In genomic region chr5:111660447-111660846, GRCm38 (mm10) we compare ENCODE assay signal across 12 mouse cellular contexts.
DNase-seq lines count a peak whose midpoint lies in the region; ATAC-seq and TF ChIP-seq lines count a peak whose summit lies in the region.
"Had no signal": no experiment of that assay in that cellular context is flagged by ENCODE, and none has a peak within 500 bp of the region (broad histone marks: within the 10 kb centered on the region; RNA-seq: fewer than 3 reads in every experiment).

No protein-coding gene starts in this region.

- WGBS in embryonic facial prominence, embryonic 11.5 days: 55% methylated on average over 10 of the region's 10 CpGs
- 43% methylated on average over 10 of the region's 10 CpGs for WGBS in hindbrain, embryonic 11.5 days
- WGBS in midbrain, embryonic 14.5 days: 3% methylated on average over 10 of the region's 10 CpGs

- no peak for TF ChIP-seq CTCF in brain, embryonic 14.5 days (IDR thresholded peaks at IDR 0.05; ENCODE audit: borderline replicate concordance, extremely low read depth, insufficient read depth, insufficient read length)

- peak; percentile 96 for DNase-seq in brain, embryonic 14.5 days (ENCODE audit: low read depth)
- no peak for DNase-seq in embryonic facial prominence, embryonic 11.5 days (ENCODE audit: low spot score)
- peak; percentile 84 for DNase-seq in hindbrain, embryonic 11.5 days (ENCODE audit: low spot score)
- DNase-seq in midbrain, embryonic 14.5 days: peak; percentile 93
- no peak for DNase-seq in adrenal gland, adult 18-20 months (ENCODE audit: low spot score in 2 of 2)
- no peak for DNase-seq in lung, adult 18-20 months
- no peak for DNase-seq in kidney, adult 18-20 months
- no peak for DNase-seq in heart, adult 9 months (ENCODE audit: low spot score in 2 of 2)
- DNase-seq: adrenal gland, adult 8-10 months; gastrocnemius, postnatal 36 days had no signal

- no peak overlapping the region for H3K4me2 ChIP-seq in embryonic facial prominence, embryonic 11.5 days (ENCODE audit: low read depth, low read length)
- H3K4me2 ChIP-seq in hindbrain, embryonic 11.5 days (replicated peaks; ENCODE audit: low read depth, low read length): 0 out of 2 replicates have a peak overlapping the region, but pooled peaks have one; percentile 2
- H3K4me2 ChIP-seq in midbrain, embryonic 14.5 days (ENCODE audit: low read length): peak overlapping the region; percentile 31
- H3K4me2 ChIP-seq: liver, embryonic 15.5 days had no signal

- H3K4me1 ChIP-seq in embryonic facial prominence, embryonic 11.5 days (ENCODE audit: control insufficient read depth, insufficient read depth, low read length): peaks cover 6% of the 10 kb centered on the region; the same call in 1 of the 2 replicates
- H3K4me1 ChIP-seq in hindbrain, embryonic 11.5 days (replicated peaks; ENCODE audit: control insufficient read depth, insufficient read depth, low read length): peaks cover 20% of the 10 kb centered on the region
- peaks cover 38% of the 10 kb centered on the region for H3K4me1 ChIP-seq in midbrain, embryonic 14.5 days (ENCODE audit: control insufficient read depth, insufficient read depth, low read length)
- H3K4me1 ChIP-seq: liver, embryonic 15.5 days had no signal

- ATAC-seq in embryonic facial prominence, embryonic 11.5 days (replicated peaks; ENCODE audit: insufficient number of reproducible peaks, low FRiP score, low TSS enrichment, low read depth): 0 out of 2 replicates have a peak, but pooled peaks have one; percentile 27
- peak; percentile 91 for ATAC-seq in hindbrain, embryonic 11.5 days (ENCODE audit: low FRiP score)
- ATAC-seq in midbrain, embryonic 14.5 days (ENCODE audit: low FRiP score, low TSS enrichment): peak; percentile 82
- ATAC-seq: intestine, embryonic 16.5 days had no signal

- H3K9me3 ChIP-seq in embryonic facial prominence, embryonic 11.5 days (replicated peaks; ENCODE audit: control insufficient read depth, low read length): no peaks in the 10 kb centered on the region
- no peaks in the 10 kb centered on the region for H3K9me3 ChIP-seq in hindbrain, embryonic 11.5 days (ENCODE audit: control insufficient read depth, low read length)
- H3K9me3 ChIP-seq in midbrain, embryonic 14.5 days (ENCODE audit: control insufficient read depth, low read length): 0 out of 2 replicates have a peak, but pooled peaks cover 2% of the 10 kb centered on the region
- H3K9me3 ChIP-seq: liver, embryonic 15.5 days had no signal

- no peak overlapping the region for H3K9ac ChIP-seq in embryonic facial prominence, embryonic 11.5 days (replicated peaks; ENCODE audit: low read length)
- H3K9ac ChIP-seq in hindbrain, embryonic 11.5 days (ENCODE audit: low read depth, low read length): no peak overlapping the region
- peak overlapping the region; percentile 9; the same call in 1 of the 2 replicates for H3K9ac ChIP-seq in midbrain, embryonic 14.5 days (replicated peaks; ENCODE audit: low read length)
- H3K9ac ChIP-seq: liver, embryonic 15.5 days had no signal

- H3K27ac ChIP-seq in embryonic facial prominence, embryonic 11.5 days (replicated peaks; ENCODE audit: low read depth, low read length): no peak overlapping the region
- peak overlapping the region; percentile 78 for H3K27ac ChIP-seq in hindbrain, embryonic 11.5 days (ENCODE audit: low read depth, low read length)
- peak overlapping the region; percentile 91 for H3K27ac ChIP-seq in midbrain, embryonic 14.5 days (replicated peaks; ENCODE audit: low read depth, low read length)
- H3K27ac ChIP-seq: liver, embryonic 15.5 days had no signal

- no peak overlapping the region for H3K4me3 ChIP-seq in embryonic facial prominence, embryonic 11.5 days (ENCODE audit: low read depth, low read length)
- H3K4me3 ChIP-seq in hindbrain, embryonic 11.5 days (ENCODE audit: low read depth, low read length): no peak overlapping the region
- H3K4me3 ChIP-seq in midbrain, embryonic 14.5 days (replicated peaks; ENCODE audit: low read depth, low read length): no peak overlapping the region
- H3K4me3 ChIP-seq: liver, embryonic 15.5 days had no signal

- no peaks in the 10 kb centered on the region for H3K27me3 ChIP-seq in embryonic facial prominence, embryonic 11.5 days (ENCODE audit: control insufficient read depth, insufficient read depth, low read length)
- H3K27me3 ChIP-seq in hindbrain, embryonic 11.5 days (ENCODE audit: control insufficient read depth, insufficient read depth, low read length): no peaks in the 10 kb centered on the region
- no peaks in the 10 kb centered on the region for H3K27me3 ChIP-seq in midbrain, embryonic 14.5 days (ENCODE audit: control insufficient read depth, insufficient read depth, low read length)
- H3K27me3 ChIP-seq: liver, embryonic 15.5 days had no signal

- no peak for TF ChIP-seq POLR2A in brain, embryonic 14.5 days (IDR thresholded peaks at IDR 0.05; ENCODE audit: borderline replicate concordance, extremely low read depth, insufficient read depth, insufficient read length, poor library complexity, severe bottlenecking)

- no peaks in the 10 kb centered on the region for H3K36me3 ChIP-seq in embryonic facial prominence, embryonic 11.5 days (replicated peaks; ENCODE audit: control insufficient read depth, insufficient read depth, low read depth, low read length)
- no peaks in the 10 kb centered on the region for H3K36me3 ChIP-seq in hindbrain, embryonic 11.5 days (ENCODE audit: control insufficient read depth, insufficient read depth, low read length)
- H3K36me3 ChIP-seq in midbrain, embryonic 14.5 days (ENCODE audit: control insufficient read depth, insufficient read depth, low read length): no peaks in the 10 kb centered on the region
- H3K36me3 ChIP-seq: liver, embryonic 15.5 days had no signal

Comparison
In these comparisons a context has a peak if more than half of its experiments do, and no peak if none do; other contexts are left out.
1. DNase-seq: peak in brain, embryonic 14.5 days (single experiment), hindbrain, embryonic 11.5 days (single experiment) and midbrain, embryonic 14.5 days (single experiment); none in embryonic facial prominence, embryonic 11.5 days (single experiment), adrenal gland, adult 18-20 months (0 of 2), lung, adult 18-20 months (0 of 2), kidney, adult 18-20 months (single experiment) and heart, adult 9 months (0 of 2).
2. ATAC-seq: peak in every context shown above with its lines; median percentile 91 in hindbrain, embryonic 11.5 days; 82 in midbrain, embryonic 14.5 days; 27 in embryonic facial prominence, embryonic 11.5 days.